15 mouse cellular contexts compared by ENCODE assay signal in genomic region chr16:47568051-47568450, GRCm38 (mm10).
"Had no signal": no experiment of that assay in that cellular context is flagged by ENCODE, and none has a peak within 500 bp of the region (broad histone marks: within the 10 kb centered on the region; RNA-seq: fewer than 3 reads in every experiment).

No protein-coding gene starts in this region.

- H3K27ac ChIP-seq: neural tube, embryonic 13.5 days; neural tube, embryonic 15.5 days; stomach, embryonic 15.5 days; stomach, postnatal 0 days had no signal

- H3K4me1 ChIP-seq: neural tube, embryonic 13.5 days; neural tube, embryonic 15.5 days; stomach, embryonic 15.5 days had no signal

- DNase-seq: retina, postnatal 1 day; right cerebral cortex, adult 18-20 months; right cerebral cortex, postnatal 14 days; right cerebral cortex, postnatal 25 days; right cerebral cortex, postnatal 4 days; spleen, adult 18-20 months; thymus, adult 18-20 months; thymus, postnatal 14 days; thymus, postnatal 25 days; thymus, postnatal 36 days; thymus, postnatal 4 days had no signal

- H3K4me3 ChIP-seq: neural tube, embryonic 13.5 days; neural tube, embryonic 15.5 days; stomach, embryonic 15.5 days had no signal

- H3K27me3 ChIP-seq: neural tube, embryonic 13.5 days; neural tube, embryonic 15.5 days; stomach, embryonic 15.5 days had no signal

- H3K36me3 ChIP-seq: neural tube, embryonic 13.5 days; neural tube, embryonic 15.5 days; stomach, embryonic 15.5 days had no signal
